8 mouse cellular contexts compared by ENCODE assay signal in the genomic region with DNA sequence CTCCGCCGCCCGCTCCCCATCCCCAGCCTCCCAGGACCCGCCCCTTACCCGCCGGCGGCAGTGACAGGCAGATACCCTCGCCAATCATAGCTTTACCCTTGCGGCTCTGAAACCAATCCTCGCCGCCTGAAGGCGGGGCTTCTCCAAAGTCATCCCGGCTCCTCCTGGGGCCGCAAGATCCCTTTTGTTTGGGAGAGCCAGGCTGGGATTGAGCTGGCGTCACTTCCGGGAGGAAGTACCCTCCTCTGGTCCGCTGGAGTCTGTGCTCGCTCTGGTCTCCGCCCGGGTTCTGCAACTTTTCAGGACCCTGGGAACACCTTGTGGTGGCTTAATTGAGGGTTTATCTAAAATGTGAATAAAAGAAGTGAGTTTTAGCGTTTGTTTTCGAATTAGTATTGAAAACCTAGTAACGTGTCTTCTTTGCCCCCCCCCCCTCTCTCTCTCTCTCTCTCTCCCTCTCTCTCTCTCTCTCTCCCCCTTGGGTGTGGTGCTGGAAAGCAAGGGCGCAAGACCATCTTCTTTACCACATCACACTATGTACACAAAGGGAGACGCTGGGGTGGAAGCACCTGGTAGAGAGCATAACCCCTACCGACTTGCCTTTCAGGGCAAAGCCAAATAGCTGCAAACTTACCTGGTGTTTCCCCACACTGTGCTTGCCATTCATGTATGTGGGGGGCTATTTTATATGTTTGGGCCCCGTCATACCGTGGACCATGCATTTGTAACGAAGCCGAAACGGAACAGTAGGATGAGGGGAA. TPM values are rescaled to one million over a fixed set of nuclear protein-coding genes. Genes with fewer than 3 reads are reported as not detected.
A peak's percentile ranks its signal among the peaks of the same experiment; 100 is the strongest.
DNase-seq lines count a peak whose midpoint lies in the region; ATAC-seq and TF ChIP-seq lines count a peak whose summit lies in the region.

A gene (minus strand): TSS at position 210 of the 761 bp plus-strand sequence.

- DNase-seq in ES-CJ7 (ENCODE audit: low read depth, low spot score) = peak; percentile 99
- DNase-seq in cerebellum, adult 11 months = peak; percentile 98
- DNase-seq in forebrain, postnatal 0 days = peak; percentile 99
- DNase-seq in heart, postnatal 4 days = peak; percentile 100
- DNase-seq in layer of hippocampus, adult 8-10 months (ENCODE audit: low spot score in 2 of 2) = peak; percentile 98 to 99
- peak; percentile 99 for DNase-seq in ovary, postnatal 10 days (ENCODE audit: low spot score)
- peak; percentile 82 to 91 for DNase-seq in thymus, postnatal 10 days (ENCODE audit: low spot score in 2 of 2)

- peak within 1 kb of the TSS; percentile 87 for H3K4me2 ChIP-seq in forebrain, postnatal 0 days (ENCODE audit: low read depth)
- H3K4me2 ChIP-seq in lung, embryonic 15.5 days = peak within 1 kb of the TSS; percentile 84

- peak within 1 kb of the TSS; percentile 67 for H3K4me3 ChIP-seq in forebrain, postnatal 0 days (ENCODE audit: low read depth, low read length)
- peak within 1 kb of the TSS; percentile 85 for H3K4me3 ChIP-seq in lung, embryonic 15.5 days

- peak; percentile 9; the same call in 1 of the 2 replicates for TF ChIP-seq CTCF in forebrain, postnatal 0 days (IDR thresholded peaks at IDR 0.05; ENCODE audit: low read depth)

- H3K36me3 ChIP-seq in forebrain, postnatal 0 days (ENCODE audit: insufficient read depth) = no peaks in the 10 kb centered on the region
- no peaks in the 10 kb centered on the region for H3K36me3 ChIP-seq in lung, embryonic 15.5 days

- peak within 1 kb of the TSS; percentile 80 for H3K9ac ChIP-seq in forebrain, postnatal 0 days
- peak within 1 kb of the TSS; percentile 72 for H3K9ac ChIP-seq in lung, embryonic 15.5 days

- no peaks in the 10 kb centered on the region for H3K27me3 ChIP-seq in forebrain, postnatal 0 days (ENCODE audit: insufficient read depth, low read length)
- H3K27me3 ChIP-seq in lung, embryonic 15.5 days = no peaks in the 10 kb centered on the region

- H3K4me1 ChIP-seq in forebrain, postnatal 0 days (ENCODE audit: insufficient read depth) = peaks cover 20% of the 10 kb centered on the region
- H3K4me1 ChIP-seq in lung, embryonic 15.5 days = peaks cover 39% of the 10 kb centered on the region

- peak; percentile 99 for ATAC-seq in forebrain, postnatal 0 days
- peak; percentile 96 for ATAC-seq in lung, embryonic 15.5 days (ENCODE audit: borderline replicate concordance, extremely low read depth, low FRiP score, low TSS enrichment)

- no peaks in the 10 kb centered on the region for H3K9me3 ChIP-seq in forebrain, postnatal 0 days (ENCODE audit: low read length)
- H3K9me3 ChIP-seq in lung, embryonic 15.5 days = no peaks in the 10 kb centered on the region

- H3K27ac ChIP-seq in forebrain, postnatal 0 days (ENCODE audit: low read depth, low read length) = peak within 1 kb of the TSS; percentile 88
- peak within 1 kb of the TSS; percentile 86 for H3K27ac ChIP-seq in lung, embryonic 15.5 days

- WGBS in forebrain, postnatal 0 days = 3% methylated on average over 28 of the region's 31 CpGs
- WGBS in lung, embryonic 15.5 days = 3% methylated on average over 29 of the region's 31 CpGs

RNA-seq across cellular contexts. Expression of the gene that starts here (rescaled TPM):
- 27.9 and 31.7 TPM in 2 replicates for total RNA-seq in forebrain, postnatal 0 days (2014; rRNA removed)
- polyA plus RNA-seq in forebrain, postnatal 0 days (2015; fragmentation: Nextera tagmentation; extraction: Ambion mirVana) = 32.9 and 44.9 TPM in 2 replicates
- 10 to 100 TPM; 35.3 to 36.3 TPM for total RNA-seq in heart, postnatal 4 days (2021)
- 10 to 100 TPM; 24.7 to 42.3 (median 34.1) TPM for total RNA-seq in layer of hippocampus, adult 8-10 months (2022)
- polyA plus RNA-seq in lung, embryonic 15.5 days (2015; fragmentation: Nextera tagmentation; extraction: Ambion mirVana) = 32.9 and 34.5 TPM in 2 replicates

Comparison
In these comparisons a context has a peak if more than half of its experiments do, and no peak if none do; other contexts are left out.
1. Peak in every context shown above with its lines: DNase-seq, ATAC-seq, H3K4me3 ChIP-seq and H3K27ac ChIP-seq.